Mouse (Mus musculus) CH12.LX (cell line): ENCODE measurements around the gene Cdh9.

Experiments
- CTCF ChIP-seq, 2 experiments: IDR thresholded peaks in 1 of 2; conservative IDR thresholded peaks in 1 of 2; 2 replicates each; pipeline ENCODE4 v1.5.1; 2011 to 2012; ENCODE audit warnings: low read depth in 2 of 2, low read length in 2 of 2, improper control_type of control experiment in 1 of 2, inconsistent platforms in 1 of 2, mild to moderate bottlenecking in 1 of 2, moderate library complexity in 1 of 2
- EP300 ChIP-seq: IDR thresholded peaks from 2 replicates; pipeline ENCODE4 v1.6.1; 2011; ENCODE audit warnings: low read length, improper control_type of control experiment
- GABPA ChIP-seq: IDR thresholded peaks from 2 replicates; pipeline ENCODE4 v1.6.1; 2012; ENCODE audit warnings: low read depth, low read length, improper control_type of control experiment, inconsistent platforms; ENCODE audit not compliant: insufficient replicate concordance
- KAT2A ChIP-seq: IDR thresholded peaks from 2 replicates; pipeline ENCODE4 v1.6.1; 2012; ENCODE audit warnings: low read length, improper control_type of control experiment, inconsistent platforms; ENCODE audit not compliant: insufficient replicate concordance
- MAX ChIP-seq: IDR thresholded peaks from 2 replicates; pipeline ENCODE4 v1.6.1; 2011; ENCODE audit warnings: low read length, improper control_type of control experiment
- NRF1 ChIP-seq: IDR thresholded peaks from 2 replicates; pipeline ENCODE4 v1.6.1; 2014; ENCODE audit warnings: low read depth, mild to moderate bottlenecking, inconsistent platforms, low read length, improper control_type of control experiment, moderate library complexity
- POLR2A ChIP-seq: IDR thresholded peaks from 2 replicates; pipeline ENCODE4 v1.6.1; 2011; ENCODE audit warnings: low read depth, mild to moderate bottlenecking, improper control_type of control experiment, low read length
- RAD21 ChIP-seq: IDR thresholded peaks from 2 replicates; pipeline ENCODE4 v1.6.1; 2011; ENCODE audit warnings: low read depth, mild to moderate bottlenecking, low read length, improper control_type of control experiment, moderate library complexity
- RCOR1 ChIP-seq: conservative IDR thresholded peaks from 2 replicates; pipeline ENCODE4 v1.6.1; 2012; ENCODE audit warnings: low read depth, mild to moderate bottlenecking, inconsistent platforms, low read length, improper control_type of control experiment
- SIN3A ChIP-seq: IDR thresholded peaks from 2 replicates; pipeline ENCODE4 v1.6.1; 2012; ENCODE audit warnings: low read length, improper control_type of control experiment, inconsistent platforms
- TBP ChIP-seq: conservative IDR thresholded peaks from 2 replicates; pipeline ENCODE4 v1.6.1; 2011; ENCODE audit warnings: low read depth, low read length, improper control_type of control experiment
- USF1 ChIP-seq: IDR thresholded peaks from 2 replicates; pipeline ENCODE4 v1.6.1; 2014; ENCODE audit warnings: low read depth, mild to moderate bottlenecking, inconsistent platforms, low read length, improper control_type of control experiment

- no peak for TF ChIP-seq RCOR1
- no peak for TF ChIP-seq RAD21
- TF ChIP-seq POLR2A, result no peak
- no peak for TF ChIP-seq MAX
- no peak for TF ChIP-seq KAT2A
- no peak for TF ChIP-seq CTCF (conservative IDR thresholded peaks at IDR 0.05 in 1 of 2, IDR thresholded peaks at IDR 0.05 in 1 of 2; ENCODE audit: low read depth in 2 of 2, low read length in 2 of 2)
- no peak for TF ChIP-seq USF1
- TF ChIP-seq TBP, result no peak
- TF ChIP-seq EP300, result no peak
- TF ChIP-seq NRF1, result no peak
- TF ChIP-seq GABPA, result no peak
- no peak for TF ChIP-seq SIN3A
Measured at GRCm38 (mm10) chr15:16702340-16702739, 26.2 kb upstream of the Cdh9 start.
